1 mouse cellular context compared by ENCODE assay signal in the genomic region with DNA sequence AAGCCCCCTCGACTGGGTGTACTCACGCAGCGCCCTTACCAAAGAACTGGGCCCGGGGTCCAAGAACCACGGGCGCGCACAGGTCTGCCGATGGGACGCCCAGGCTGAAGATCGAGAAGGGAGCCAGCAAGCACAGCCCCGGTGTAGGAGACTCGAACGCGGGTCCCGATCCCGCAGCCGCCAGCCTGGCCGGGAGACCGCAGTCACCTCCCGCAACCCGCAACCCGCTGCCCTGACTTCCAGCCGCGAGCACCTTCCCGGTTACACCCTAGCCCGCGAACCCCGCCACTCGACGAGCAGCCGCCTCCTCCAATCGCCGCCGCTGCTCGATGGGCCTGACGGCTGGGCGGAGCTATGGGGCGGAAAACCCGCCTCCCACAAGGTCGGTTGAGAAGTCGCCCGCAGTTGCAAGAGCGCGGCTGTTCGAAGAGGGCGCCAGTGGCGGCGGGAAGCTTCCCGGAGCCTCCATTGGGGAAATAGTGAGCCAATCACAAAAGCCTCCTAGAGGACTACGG.
TF ChIP-seq lines count a peak whose summit lies in the region.

A gene (minus strand): TSS at position 277 of the 515 bp plus-strand sequence.

TF ChIP-seq in CH12.LX, 34 proteins besides CTCF, POLR2A, EP300 and RAD21 (continued from another document):
- TF ChIP-seq MAX (IDR thresholded peaks at IDR 0.05; ENCODE audit: low read length): 0 out of 2 replicates have a peak, but pooled peaks have one; percentile 14
- peak; percentile 46; the same call in 1 of the 2 replicates for TF ChIP-seq TCF12 (IDR thresholded peaks at IDR 0.05; ENCODE audit: low read depth, low read length)
- peak; percentile 96 for TF ChIP-seq E2F4 (IDR thresholded peaks at IDR 0.05; ENCODE audit: insufficient replicate concordance, low read depth, low read length)
- TF ChIP-seq SIN3A (IDR thresholded peaks at IDR 0.05; ENCODE audit: low read length): 0 out of 2 replicates have a peak, but pooled peaks have one; percentile 65
- no peak for TF ChIP-seq JUN (IDR thresholded peaks at IDR 0.05; ENCODE audit: insufficient read depth, low read depth, low read length)
- no peak for TF ChIP-seq JUND (conservative IDR thresholded peaks at IDR 0.05; ENCODE audit: low read depth, low read length)
- TF ChIP-seq RCOR1 (conservative IDR thresholded peaks at IDR 0.05; ENCODE audit: low read depth, low read length): no peak
- TF ChIP-seq KAT2A (IDR thresholded peaks at IDR 0.05; ENCODE audit: insufficient replicate concordance, low read length): peak; percentile 78; the same call in 1 of the 2 replicates
- TF ChIP-seq PAX5 (IDR thresholded peaks at IDR 0.05; ENCODE audit: low read length): no peak
- no peak for TF ChIP-seq USF2 (conservative IDR thresholded peaks at IDR 0.05; ENCODE audit: low read depth, low read length)
- TF ChIP-seq IRF4 (IDR thresholded peaks at IDR 0.05; ENCODE audit: low read depth, low read length): peak; percentile 52; the same call in 1 of the 2 replicates
- TF ChIP-seq NELFE (IDR thresholded peaks at IDR 0.05; ENCODE audit: low read depth, low read length): peak; percentile 88
- no peak for TF ChIP-seq ZC3H11A (IDR thresholded peaks at IDR 0.05; ENCODE audit: low read depth, low read length)
- no peak for TF ChIP-seq MYC (IDR thresholded peaks at IDR 0.05; ENCODE audit: low read depth, low read length)
- TF ChIP-seq HCFC1 (IDR thresholded peaks at IDR 0.05; ENCODE audit: low read depth, low read length): peak; percentile 86
- TF ChIP-seq CHD1 (IDR thresholded peaks at IDR 0.05; ENCODE audit: low read depth, low read length): no peak
- TF ChIP-seq POLR2AphosphoS2 (IDR thresholded peaks at IDR 0.05; ENCODE audit: low read depth, low read length): no peak
- TF ChIP-seq USF1 (IDR thresholded peaks at IDR 0.05; ENCODE audit: low read depth, low read length): no peak
